Mouse (Mus musculus): ENCODE measurements around the gene Gm44579. TPM values are rescaled to one million over a fixed set of nuclear protein-coding genes. Genes with fewer than 3 reads are reported as not detected.

Gm44579 gene
- total RNA-seq, 2 experiments from 2014 or later, result not detected

DNA sequence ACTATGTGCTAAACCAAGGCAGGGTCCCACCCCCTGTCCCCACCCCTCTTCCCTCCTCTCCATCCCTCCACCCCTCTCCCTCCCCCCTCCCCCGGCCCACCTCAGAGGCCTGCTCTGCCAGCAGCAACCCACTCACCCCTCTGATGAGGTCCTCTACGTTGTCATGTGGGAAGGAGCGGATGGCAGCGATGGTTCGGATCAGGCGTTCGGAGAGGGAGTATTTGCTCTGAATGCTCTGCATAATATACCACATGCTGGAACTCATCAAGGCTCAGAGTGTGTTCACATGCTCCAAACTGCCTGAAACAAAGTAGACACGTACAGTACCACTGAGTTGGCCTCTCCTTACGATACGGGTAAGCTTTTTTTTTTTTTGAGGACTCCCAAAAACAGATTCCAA lies 78.3 kb downstream of the Gm44579 start:
- ATAC-seq (replicated peaks; ENCODE audit: low FRiP score, low TSS enrichment, poor library complexity, severe bottlenecking), result no peak

GRCm38 (mm10) chr15:98140809-98141208 lies 80.0 kb downstream of the Gm44579 start:
- ATAC-seq (replicated peaks; ENCODE audit: low FRiP score, low TSS enrichment, poor library complexity, severe bottlenecking), result no peak

DNA sequence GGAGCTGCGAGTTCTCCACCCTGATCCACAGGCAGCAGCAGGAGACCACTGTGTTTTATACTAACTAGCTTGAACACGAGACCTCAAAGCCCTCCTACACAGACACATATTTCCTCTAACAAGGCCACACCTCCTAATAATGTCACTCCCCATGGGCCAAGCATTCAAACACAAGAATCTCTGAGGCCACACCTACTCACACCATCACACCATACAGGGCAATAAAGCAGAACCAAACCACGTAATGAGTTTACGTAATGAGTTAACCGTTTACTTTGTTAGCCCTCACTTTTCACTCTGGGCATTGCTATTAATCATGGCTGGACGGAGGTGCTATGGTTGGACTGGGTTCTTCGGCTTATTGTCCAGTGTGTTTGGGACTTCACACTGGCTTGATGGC lies 81.0 kb downstream of the Gm44579 start:
- ATAC-seq (replicated peaks; ENCODE audit: low FRiP score, low TSS enrichment, poor library complexity, severe bottlenecking), result no peak

DNA sequence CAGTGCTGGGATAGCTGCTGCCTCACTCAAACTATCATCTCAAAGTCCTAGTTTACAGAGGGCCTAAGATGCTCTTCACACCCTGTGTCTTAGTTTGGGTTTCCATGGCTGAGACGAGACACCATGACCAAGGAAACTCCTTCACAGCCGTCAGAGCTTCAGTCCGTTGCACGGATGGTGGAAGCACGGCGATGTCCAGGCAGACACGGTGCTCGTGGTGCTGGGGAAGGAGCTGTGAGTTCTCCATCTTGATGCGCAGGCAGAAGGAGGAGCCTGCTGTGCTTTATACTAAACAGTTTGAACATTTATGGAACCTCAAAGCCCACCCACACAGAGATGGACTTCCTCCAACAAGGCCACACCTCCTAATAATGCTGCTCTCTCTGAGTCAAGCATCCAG lies 83.9 kb downstream of the Gm44579 start:
- no peak for ATAC-seq (replicated peaks; ENCODE audit: low FRiP score, low TSS enrichment, poor library complexity, severe bottlenecking)

Other genes starting within 250 kb of the Gm44579 start
- gene Col2a1, start 216.3 kb downstream of the Gm44579 start, total RNA-seq (2014; fragmentation: Nextera tagmentation), result not detected in 2 replicates
- gene Col2a1, start 216.3 kb downstream of the Gm44579 start, total RNA-seq (2017), result not detected in 2 replicates
- gene Pfkm, start 128.4 kb downstream of the Gm44579 start, total RNA-seq (2014; fragmentation: Nextera tagmentation), result 69.0 and 74.9 TPM in 2 replicates
- gene Pfkm, start 128.4 kb downstream of the Gm44579 start, total RNA-seq (2017), result 63.7 and 89.1 TPM in 2 replicates
- 45.5 and 46.0 TPM in 2 replicates for gene Senp1, start 127.2 kb downstream of the Gm44579 start, total RNA-seq (2014; fragmentation: Nextera tagmentation)
- 35.2 and 39.0 TPM in 2 replicates for gene Senp1, start 127.2 kb downstream of the Gm44579 start, total RNA-seq (2017)
- 21.0 and 25.6 TPM in 2 replicates for gene Asb8, start 55.4 kb downstream of the Gm44579 start, total RNA-seq (2014; fragmentation: Nextera tagmentation)
- gene Asb8, start 55.4 kb downstream of the Gm44579 start, total RNA-seq (2017), result 14.8 and 16.4 TPM in 2 replicates
- gene Ccdc184, start 53.8 kb downstream of the Gm44579 start, total RNA-seq (2014; fragmentation: Nextera tagmentation), result not detected in 2 replicates
- not detected in 2 replicates for gene Ccdc184, start 53.8 kb downstream of the Gm44579 start, total RNA-seq (2017)
- not detected in 2 replicates for gene Olfr288, start 25.4 kb downstream of the Gm44579 start, total RNA-seq (2014; fragmentation: Nextera tagmentation)
- gene Olfr288, start 25.4 kb downstream of the Gm44579 start, total RNA-seq (2017), result not detected in 2 replicates
- gene Olfr287, start 79 bp upstream of the Gm44579 start, total RNA-seq (2014; fragmentation: Nextera tagmentation), result not detected in 2 replicates
- not detected in 2 replicates for gene Olfr287, start 79 bp upstream of the Gm44579 start, total RNA-seq (2017)
- not detected in 2 replicates for gene Olfr286, start 13.5 kb upstream of the Gm44579 start, total RNA-seq (2014; fragmentation: Nextera tagmentation)
- gene Olfr286, start 13.5 kb upstream of the Gm44579 start, total RNA-seq (2017), result not detected in 2 replicates
- gene H1fnt, start 36.3 kb upstream of the Gm44579 start, total RNA-seq (2014; fragmentation: Nextera tagmentation), result not detected in 2 replicates
- not detected in 2 replicates for gene H1fnt, start 36.3 kb upstream of the Gm44579 start, total RNA-seq (2017)
- gene Zfp641, start 75.2 kb upstream of the Gm44579 start, total RNA-seq (2014; fragmentation: Nextera tagmentation), result not detected in 2 replicates
- gene Zfp641, start 75.2 kb upstream of the Gm44579 start, total RNA-seq (2017), result not detected in 2 replicates
- gene Olfr285, start 96.4 kb upstream of the Gm44579 start, total RNA-seq (2014; fragmentation: Nextera tagmentation), result not detected in 2 replicates
- gene Olfr285, start 96.4 kb upstream of the Gm44579 start, total RNA-seq (2017), result not detected in 2 replicates
- gene Olfr284, start 120.0 kb upstream of the Gm44579 start, total RNA-seq (2014; fragmentation: Nextera tagmentation), result not detected in 2 replicates
- gene Olfr284, start 120.0 kb upstream of the Gm44579 start, total RNA-seq (2017), result not detected in 2 replicates
- not detected in 2 replicates for gene Olfr283, start 160.0 kb upstream of the Gm44579 start, total RNA-seq (2014; fragmentation: Nextera tagmentation)
- not detected in 2 replicates for gene Olfr283, start 160.0 kb upstream of the Gm44579 start, total RNA-seq (2017)
- not detected in 2 replicates for gene Olfr282, start 210.2 kb upstream of the Gm44579 start, total RNA-seq (2014; fragmentation: Nextera tagmentation)
- not detected in 2 replicates for gene Olfr282, start 210.2 kb upstream of the Gm44579 start, total RNA-seq (2017)
- not detected in 2 replicates for gene Olfr281, start 231.6 kb upstream of the Gm44579 start, total RNA-seq (2014; fragmentation: Nextera tagmentation)
- gene Olfr281, start 231.6 kb upstream of the Gm44579 start, total RNA-seq (2017), result not detected in 2 replicates
- not detected in 2 replicates for gene OR5BS1P, start 248.9 kb upstream of the Gm44579 start, total RNA-seq (2014; fragmentation: Nextera tagmentation)
- gene OR5BS1P, start 248.9 kb upstream of the Gm44579 start, total RNA-seq (2017), result not detected in 2 replicates

Measured in megakaryocyte-erythroid progenitor cell, adult 5-6 weeks (primary cell).